Mouse (Mus musculus) layer of hippocampus, adult 11-12 months (tissue): ENCODE results near the gene Pramel6.
"Not testable (repeated sequence)": the region's sequence is repeated elsewhere in the genome, so short reads cannot be mapped to it uniquely, and the experiment has no call there.

Experiments
- DNase-seq: peaks from one replicate; pipeline ENCODE4 v3.0.0; 2022; ENCODE audit warnings: low spot score

The Pramel6 gene

DNA sequence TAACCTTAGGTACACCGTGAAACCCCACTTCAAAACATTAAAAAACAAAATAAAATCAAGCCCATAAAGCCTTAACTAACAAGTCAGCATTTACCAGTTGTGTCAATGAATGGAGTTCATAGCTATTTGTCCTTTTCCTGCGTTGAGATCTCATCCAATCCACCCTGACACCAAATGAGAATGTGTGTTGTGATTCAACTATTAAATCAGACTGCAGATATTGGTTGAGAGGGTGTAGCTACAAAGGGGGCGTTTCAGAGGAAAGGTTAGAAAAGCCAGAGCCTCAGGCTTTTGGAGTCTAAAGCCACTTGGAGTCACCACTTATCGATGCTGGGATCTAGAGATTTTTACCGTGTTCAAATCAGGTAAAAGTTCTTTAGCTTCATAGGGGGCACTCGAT lies at the start of gene Pramel6:
Gene Pramel6 (plus strand): TSS at position 301 of the 400 bp plus-strand sequence.
- no peak for DNase-seq

DNA sequence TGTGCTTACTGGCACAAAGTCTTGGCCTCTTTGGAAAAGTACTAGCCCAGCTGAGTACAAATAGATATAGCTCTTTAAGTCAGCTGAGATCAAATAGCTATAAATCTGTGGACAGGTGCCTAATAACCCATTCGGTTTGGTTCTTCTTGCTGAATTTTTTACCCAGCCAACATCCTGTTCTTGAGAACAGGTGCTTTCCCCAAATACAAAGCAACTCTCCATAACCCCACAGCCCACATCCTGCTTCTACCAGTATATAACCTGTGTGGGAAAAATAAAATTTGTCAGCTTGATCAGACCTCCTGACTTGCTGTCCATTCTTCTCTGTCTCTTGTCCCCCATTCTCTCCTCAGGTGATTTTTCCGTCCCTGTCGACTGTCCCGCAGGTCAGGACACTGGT lies 44.6 kb upstream of the Pramel6 start:
- no peak for DNase-seq

DNA sequence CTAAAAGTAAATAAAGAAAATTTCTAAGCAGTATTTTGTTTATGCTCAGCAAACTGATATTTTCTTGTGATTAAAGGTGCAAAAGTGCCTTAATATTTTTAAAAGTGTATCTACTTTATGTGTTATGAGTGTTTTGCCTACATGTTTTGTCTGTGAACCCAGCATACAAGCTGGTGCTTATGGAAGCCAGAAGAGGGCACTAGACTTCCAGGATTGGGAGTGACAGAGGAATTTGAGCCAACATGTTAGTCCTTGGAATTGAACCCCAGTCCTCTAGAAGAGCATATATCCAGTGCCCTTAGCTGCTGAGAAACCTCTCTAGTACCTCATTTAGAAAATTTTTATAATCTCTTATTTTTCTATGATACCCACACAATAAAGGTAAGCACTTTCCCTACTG lies 26.2 kb upstream of the Pramel6 start:
- DNase-seq = no peak

DNA sequence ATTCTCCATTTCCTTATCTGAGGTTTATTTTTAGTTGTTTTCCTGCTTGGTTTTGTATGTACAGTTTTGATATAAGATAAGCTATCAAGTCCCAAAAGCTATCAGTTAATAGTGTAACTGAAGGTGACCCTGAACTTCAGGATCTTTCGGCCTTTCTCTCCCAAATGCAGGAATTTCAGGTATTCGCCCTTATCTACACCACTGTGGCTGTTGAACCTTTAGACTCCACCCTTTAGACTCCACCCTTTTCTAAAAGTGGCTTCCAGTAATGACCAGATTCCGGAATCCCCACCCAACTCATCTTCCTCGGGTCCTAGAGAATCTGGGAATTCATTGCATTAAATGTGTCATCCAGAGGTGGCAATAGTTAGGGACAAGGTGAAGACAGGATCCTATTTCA lies 25.2 kb upstream of the Pramel6 start:
- no peak for DNase-seq

DNA sequence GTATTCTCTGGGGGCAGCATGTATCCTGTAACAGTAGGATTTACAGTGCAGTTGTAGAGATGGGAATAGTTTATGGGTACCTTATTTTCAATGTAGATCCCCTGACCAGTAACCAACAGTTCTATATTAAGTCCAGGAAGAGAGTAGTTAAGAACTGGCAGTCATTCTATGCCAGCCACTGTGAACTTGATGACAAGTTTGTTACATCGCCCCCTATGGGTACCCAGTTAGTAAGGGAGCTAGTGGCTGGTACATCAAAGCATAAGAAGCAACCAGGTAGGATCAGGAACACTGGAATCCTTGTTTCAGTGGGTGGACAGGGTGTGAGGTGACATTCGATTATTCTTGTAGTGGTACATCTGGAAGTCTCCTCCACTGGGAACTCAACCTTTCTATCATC lies 24.1 kb upstream of the Pramel6 start:
- DNase-seq = no peak

DNA sequence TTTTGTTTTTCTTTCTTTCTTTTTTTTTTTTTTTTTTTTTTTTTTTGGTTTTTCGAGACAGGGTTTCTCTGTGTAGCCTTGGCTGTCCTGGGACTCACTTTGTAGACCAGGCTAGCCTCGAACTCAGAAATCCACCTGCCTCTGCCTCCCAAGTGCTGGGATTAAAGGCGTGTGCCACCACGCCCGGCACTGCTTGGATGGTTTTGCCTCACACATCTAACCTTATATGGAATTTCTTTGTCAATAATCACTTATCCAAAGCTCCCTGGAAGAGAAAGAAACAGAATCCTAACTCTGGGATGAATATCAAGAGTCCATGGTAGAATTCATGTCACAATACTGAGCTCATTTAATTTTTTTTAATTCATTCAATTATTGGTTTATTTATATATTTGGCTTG lies 9.4 kb upstream of the Pramel6 start, which contains the start of gene Pramel7:
Gene Pramel7 (minus strand): TSS at position 101 of the 400 bp plus-strand sequence.
- not testable (repeated sequence) for DNase-seq

DNA sequence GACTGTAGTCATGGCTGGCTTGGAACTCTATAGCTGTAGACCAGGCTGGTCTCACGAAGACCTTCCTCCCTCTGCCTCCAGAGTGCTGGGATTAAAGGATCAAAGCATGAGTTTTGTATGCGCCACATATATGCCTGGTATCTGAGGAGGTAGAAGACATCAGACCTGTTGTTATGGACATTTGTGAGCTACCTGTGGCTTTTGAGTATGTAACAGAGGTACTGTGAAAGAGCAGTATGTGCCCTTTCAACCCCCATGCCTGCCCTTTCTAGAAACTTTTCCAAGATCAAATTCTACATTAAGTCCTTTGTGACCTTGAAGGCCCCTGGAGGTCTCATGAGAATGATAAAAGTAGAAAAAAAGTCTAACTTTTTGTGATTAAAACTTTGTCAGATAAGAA lies 8.7 kb downstream of the Pramel6 start:
- DNase-seq = no peak

DNA sequence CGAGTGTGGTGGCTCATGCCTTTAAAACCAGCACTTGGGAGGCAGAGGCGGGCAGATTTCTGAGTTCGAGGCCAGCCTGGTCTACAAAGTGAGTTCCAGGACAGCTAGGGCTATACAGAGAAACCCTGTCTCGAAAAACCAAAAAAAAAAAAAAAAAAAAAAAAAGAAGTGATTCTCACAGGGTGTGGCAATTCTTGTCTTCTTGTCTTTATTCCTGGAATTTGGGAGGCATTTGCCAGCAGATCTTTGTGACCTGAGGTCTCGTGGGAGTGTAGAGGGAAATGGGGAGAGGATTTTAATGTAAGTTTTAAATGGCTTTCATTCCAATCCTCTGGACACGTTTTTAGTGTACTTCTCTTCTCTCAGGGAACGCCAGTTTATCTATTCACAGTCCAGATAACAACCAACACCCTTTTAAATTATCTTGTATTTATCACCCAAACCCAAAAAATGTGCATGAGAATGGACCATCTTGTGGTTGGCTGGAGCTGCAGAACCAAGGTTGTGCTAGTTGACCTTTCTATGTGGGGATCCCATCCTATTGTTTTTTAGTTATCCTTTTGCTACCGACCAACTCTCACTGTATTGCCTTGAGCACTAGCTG lies 9.2 kb downstream of the Pramel6 start:
- no peak for DNase-seq

DNA sequence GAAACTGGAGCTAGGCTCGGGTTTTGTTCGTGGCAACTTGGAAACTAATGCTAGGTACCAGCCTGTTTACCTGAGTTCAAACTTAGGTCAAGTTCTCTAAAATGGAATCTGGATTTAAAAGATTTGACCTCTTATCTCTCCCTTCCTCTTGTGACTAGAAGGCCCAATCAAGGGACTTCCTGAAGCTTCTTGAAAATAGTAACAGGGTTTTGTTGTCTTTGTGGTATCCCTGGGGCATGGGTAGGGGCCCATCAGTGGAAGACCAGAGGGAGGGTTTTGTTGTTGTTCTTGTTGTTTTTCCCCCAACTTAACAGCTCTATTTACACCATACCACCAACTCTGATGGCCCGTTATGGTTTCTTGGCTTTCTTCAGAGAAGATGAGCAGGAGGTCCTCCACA lies 10.2 kb downstream of the Pramel6 start:
- DNase-seq = no peak

DNA sequence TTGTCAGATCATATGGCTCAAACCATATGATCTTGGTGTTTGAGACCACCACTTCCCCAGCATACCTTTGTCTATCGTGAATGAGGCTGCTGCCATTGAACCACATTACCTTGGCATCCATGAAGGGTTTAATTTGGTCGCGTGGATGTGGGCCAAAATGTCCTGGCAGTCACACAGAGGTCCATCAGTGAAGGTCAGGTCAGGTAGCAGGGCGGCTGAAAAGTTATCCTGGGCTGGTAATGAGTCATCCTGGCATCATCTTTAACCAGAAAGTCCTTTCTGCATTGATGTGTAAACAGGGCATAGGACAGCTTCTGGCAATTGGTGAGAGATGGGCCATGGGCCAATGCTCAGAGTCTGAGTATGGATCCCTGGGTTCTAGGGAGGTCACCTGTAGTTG lies 14.3 kb downstream of the Pramel6 start:
- no peak for DNase-seq

DNA sequence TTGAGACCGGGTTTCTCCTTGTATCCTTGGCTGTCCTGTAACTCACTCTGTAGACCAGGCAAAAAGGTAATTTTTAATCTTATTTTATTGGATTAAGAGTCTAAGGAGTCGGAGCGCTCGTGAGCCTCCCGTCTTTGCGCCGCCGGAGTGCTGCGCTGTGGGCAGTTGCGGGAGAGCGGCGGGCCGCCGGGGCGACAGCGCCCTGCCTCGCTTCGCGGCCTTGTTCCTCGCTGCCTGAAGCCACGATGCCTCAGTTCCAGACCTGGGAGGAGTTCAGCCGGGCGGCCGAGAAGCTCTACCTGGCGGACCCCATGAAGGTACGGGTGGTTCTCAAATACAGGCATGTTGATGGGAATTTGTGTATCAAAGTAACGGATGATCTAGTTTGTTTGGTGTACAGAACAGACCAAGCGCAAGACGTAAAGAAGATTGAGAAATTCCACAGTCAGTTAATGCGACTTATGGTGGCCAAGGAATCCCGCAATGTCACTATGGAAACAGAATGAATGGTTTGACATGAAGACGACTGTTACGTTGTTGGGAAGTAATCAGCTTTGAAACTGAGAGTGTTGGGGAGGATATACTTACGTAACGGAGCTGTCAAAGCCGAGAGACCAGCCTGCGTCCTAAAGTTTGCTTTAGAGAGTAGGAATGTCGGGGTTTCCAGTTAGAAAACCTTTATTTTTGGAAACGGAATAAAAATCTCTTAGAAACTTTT lies 19.7 kb downstream of the Pramel6 start:
- DNase-seq = peak; percentile 3

DNA sequence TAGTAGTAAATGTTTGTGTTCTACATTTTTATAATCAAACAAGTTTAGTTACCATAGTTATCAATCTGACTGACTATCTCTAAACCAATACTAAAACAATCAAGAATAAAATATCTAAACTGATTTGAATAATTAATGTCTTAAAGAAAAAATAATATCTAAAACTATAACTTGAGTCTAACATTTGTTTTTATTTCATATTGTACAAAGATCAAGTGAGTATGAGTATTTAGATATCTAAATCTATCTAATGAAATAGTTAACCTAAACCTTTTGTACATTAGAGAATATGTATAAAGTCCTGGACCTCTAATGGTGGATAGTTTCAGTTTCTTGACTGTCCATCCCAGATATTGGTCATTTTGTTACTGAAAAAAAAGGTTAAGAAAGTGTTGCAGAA lies 25.1 kb downstream of the Pramel6 start, which contains the start of gene Olfr153:
Gene Olfr153 (plus strand): TSS at position 301 of the 400 bp plus-strand sequence.
- no peak for DNase-seq

DNA sequence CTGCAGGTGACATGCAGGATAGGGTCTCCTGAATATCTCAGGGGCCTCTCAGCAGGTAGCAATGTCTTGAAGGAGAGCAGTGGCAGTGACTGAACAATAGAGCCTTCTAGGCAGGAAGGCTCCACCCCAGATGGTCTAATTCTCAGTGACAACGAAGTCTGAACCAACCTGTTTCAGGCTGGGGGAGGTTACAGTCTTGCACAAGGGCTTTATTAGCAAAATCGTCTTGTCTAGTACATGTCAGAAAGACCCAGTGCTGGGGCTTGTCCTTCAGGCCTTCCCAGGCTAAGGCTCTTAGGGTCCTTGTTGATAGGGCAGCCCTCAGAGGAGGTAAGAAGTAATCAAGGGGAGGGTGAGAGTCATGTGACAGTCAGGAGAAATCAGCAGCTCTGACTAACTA lies 28.5 kb downstream of the Pramel6 start:
- no peak for DNase-seq

DNA sequence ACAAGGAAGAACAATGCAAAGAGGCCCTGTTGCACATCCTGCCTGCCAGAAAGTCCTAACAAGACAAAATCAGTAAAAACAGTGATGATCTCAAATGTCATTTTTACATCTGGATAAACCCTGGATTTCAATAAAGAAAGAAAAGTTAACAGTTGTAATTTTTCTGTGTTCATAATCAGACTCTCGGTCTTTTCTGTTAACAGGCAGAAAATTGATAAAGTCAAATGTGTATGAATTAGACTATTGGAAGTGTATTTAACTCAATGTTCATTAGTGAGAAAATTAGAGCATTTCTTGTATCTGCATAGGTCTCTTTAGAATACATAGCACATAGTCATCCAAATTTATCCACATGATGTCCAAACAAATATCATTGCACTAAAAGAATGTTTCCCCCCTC lies 39.1 kb downstream of the Pramel6 start, which contains the start of gene Olfr1128:
Gene Olfr1128 (minus strand): TSS at position 101 of the 400 bp plus-strand sequence.
- no peak for DNase-seq
